Mouse (Mus musculus): Measurements from ENCODE around the gene Kcnab1. TPM values are rescaled to one million over a fixed set of nuclear protein-coding genes. Genes with fewer than 3 reads are reported as not detected.
A peak's percentile ranks its signal among the peaks of the same experiment; 100 is the strongest.

The Kcnab1 gene
- polyA plus RNA-seq, 1 experiment: 106 TPM

DNA sequence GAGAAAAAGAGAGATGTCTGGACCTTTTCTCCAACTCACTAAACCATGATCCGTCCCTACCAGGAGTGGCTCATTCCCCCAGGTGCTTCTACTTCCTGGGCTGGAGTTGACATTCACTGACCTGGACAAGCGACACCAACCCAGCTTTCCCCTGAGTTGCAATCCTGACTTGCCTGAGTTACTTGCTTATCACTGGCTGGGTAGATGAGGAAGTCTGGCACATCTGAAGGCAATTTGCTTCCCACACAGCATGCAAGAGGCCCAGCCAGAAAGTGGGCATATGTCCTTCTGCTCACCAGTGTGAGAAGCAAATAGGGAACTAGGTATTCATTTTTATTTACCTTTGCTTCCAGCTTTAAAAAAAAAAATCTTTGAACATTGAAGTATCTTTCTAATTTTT, 174.2 kb downstream of the Kcnab1 start:
- H3K27me3 ChIP-seq (ENCODE audit: control insufficient read depth, insufficient read depth, low read length): no peaks in the 10 kb centered on the region
- TF ChIP-seq POLR2A (IDR thresholded peaks at IDR 0.05; ENCODE audit: borderline replicate concordance, insufficient read depth, low read length) (no peak), CTCF (IDR thresholded peaks at IDR 0.05; ENCODE audit: borderline replicate concordance, insufficient read depth, low read depth, low read length) (no peak)
- H3K27ac ChIP-seq (ENCODE audit: insufficient read depth, low read length): no peak overlapping the region
- DNase-seq: peak; percentile 58 to 84
- H3K4me1 ChIP-seq (ENCODE audit: control insufficient read depth, insufficient read depth, low read length): peaks cover 3% of the 10 kb centered on the region
- 10% methylated on average over 2 of the region's 2 CpGs for WGBS
- H3K4me3 ChIP-seq (replicated peaks; ENCODE audit: insufficient read depth, low read depth, low read length): no peak overlapping the region

DNA sequence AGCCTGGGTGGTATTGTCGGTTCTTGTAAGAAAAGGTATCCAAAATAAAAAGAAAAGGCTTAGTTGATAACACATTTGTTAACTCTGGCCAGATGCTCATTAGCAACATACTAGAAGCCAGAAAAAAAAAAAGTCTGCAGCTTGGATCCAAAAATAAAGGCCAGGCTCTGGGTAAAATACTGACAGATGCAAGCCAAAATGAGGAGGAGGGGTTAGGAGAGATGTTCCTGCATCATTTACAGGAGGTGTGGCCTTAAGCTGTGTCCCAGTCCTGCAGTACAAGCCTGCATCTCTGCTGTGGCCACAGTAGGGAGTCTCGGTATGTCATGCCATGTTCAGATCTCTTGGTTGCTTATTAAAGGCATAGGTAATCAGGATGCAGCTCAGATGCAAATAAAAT, 179.8 kb downstream of the Kcnab1 start:
- WGBS: 72% methylated on average over 2 of the region's 2 CpGs
- Histone ChIP-seq H3K27me3 (ENCODE audit: control insufficient read depth, insufficient read depth, low read length) (no peaks in the 10 kb centered on the region), H3K4me3 (replicated peaks; ENCODE audit: insufficient read depth, low read depth, low read length) (no peak overlapping the region), H3K4me1 (ENCODE audit: control insufficient read depth, insufficient read depth, low read length) (peaks cover 3% of the 10 kb centered on the region; the same call in 1 of the 2 replicates), H3K27ac (ENCODE audit: insufficient read depth, low read length) (no peak overlapping the region)
- TF ChIP-seq CTCF (IDR thresholded peaks at IDR 0.05; ENCODE audit: borderline replicate concordance, insufficient read depth, low read depth, low read length) (no peak), POLR2A (IDR thresholded peaks at IDR 0.05; ENCODE audit: borderline replicate concordance, insufficient read depth, low read length) (no peak)
- DNase-seq: no peak

DNA sequence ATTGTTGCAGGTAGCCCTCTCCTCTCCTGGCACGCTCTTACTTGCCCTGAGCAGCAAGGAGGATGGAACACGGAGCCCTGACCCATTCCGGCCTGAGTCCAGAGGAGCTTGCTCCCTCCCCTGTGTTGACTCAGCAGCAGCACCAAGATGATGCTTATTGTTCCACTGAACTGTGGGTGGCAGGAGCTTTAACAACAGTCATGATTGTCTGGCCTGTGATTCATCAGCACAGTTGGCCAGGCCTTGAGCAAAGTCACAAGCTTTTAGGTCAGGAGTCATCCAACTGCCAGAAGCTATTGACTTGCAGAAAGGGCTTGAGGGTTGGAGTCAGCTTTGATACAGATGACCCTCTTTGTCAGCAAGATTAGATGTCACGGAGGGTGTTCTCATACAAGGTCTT, 187.8 kb downstream of the Kcnab1 start:
- Histone ChIP-seq H3K27me3 (ENCODE audit: control insufficient read depth, insufficient read depth, low read length) (no peaks in the 10 kb centered on the region), H3K4me1 (ENCODE audit: control insufficient read depth, insufficient read depth, low read length) (peaks cover 30% of the 10 kb centered on the region), H3K27ac (ENCODE audit: insufficient read depth, low read length) (peak overlapping the region; percentile 32; the same call in 1 of the 2 replicates), H3K4me3 (replicated peaks; ENCODE audit: insufficient read depth, low read depth, low read length) (no peak overlapping the region)
- peak; percentile 44 to 76 for DNase-seq
- no peak for TF ChIP-seq CTCF (IDR thresholded peaks at IDR 0.05; ENCODE audit: borderline replicate concordance, insufficient read depth, low read depth, low read length)
- 39% methylated on average over 4 of the region's 4 CpGs for WGBS

DNA sequence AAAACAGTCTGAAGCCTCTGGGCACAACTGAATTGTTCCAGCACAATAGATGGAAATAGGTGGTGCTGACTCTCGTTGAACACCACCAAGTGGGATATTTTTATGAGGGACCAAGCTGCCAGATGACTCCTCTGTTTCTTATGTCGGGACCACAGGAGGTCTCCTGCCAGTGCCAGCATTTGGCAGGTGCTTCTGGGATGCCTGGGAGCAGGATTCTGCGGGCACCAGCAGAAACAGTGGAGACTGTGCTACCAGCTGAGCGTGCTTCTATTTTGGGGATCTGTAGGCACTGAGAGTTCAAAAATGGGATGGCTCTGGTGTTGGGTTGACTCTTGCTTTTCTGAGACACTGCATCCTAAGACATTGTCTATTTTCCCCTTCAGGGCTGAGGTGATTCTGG, 190.0 kb downstream of the Kcnab1 start:
- H3K27me3 ChIP-seq (ENCODE audit: control insufficient read depth, insufficient read depth, low read length): no peaks in the 10 kb centered on the region
- peak; percentile 90 to 96 for DNase-seq
- no peak overlapping the region for H3K4me3 ChIP-seq (replicated peaks; ENCODE audit: insufficient read depth, low read depth, low read length)
- peaks cover 32% of the 10 kb centered on the region for H3K4me1 ChIP-seq (ENCODE audit: control insufficient read depth, insufficient read depth, low read length)
- TF ChIP-seq POLR2A (IDR thresholded peaks at IDR 0.05; ENCODE audit: borderline replicate concordance, insufficient read depth, low read length) (no peak), CTCF (IDR thresholded peaks at IDR 0.05; ENCODE audit: borderline replicate concordance, insufficient read depth, low read depth, low read length) (no peak)
- no peak overlapping the region for H3K27ac ChIP-seq (ENCODE audit: insufficient read depth, low read length)
- 10% methylated on average over 4 of the region's 4 CpGs for whole genome bisulfite sequencing

DNA sequence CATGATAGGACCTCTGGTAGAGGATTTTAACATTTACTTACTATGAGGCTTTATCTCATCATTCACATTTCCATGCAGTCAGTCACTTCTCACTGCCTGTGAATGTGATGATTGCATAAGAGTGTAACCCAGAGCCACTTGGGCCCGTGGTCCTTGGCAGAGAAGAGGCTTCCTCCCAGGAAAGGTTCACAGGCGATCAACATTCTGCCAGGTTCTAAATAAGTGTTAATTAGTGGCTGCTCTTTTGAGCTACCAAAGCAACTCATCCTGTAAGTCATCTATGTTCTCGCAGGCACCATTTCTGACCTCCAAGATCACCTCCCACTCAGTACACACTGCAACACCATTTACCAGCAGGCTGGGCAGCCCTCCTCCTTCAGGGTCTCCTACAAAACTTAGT, 192.3 kb downstream of the Kcnab1 start:
- H3K4me1 ChIP-seq (ENCODE audit: control insufficient read depth, insufficient read depth, low read length): peaks cover 32% of the 10 kb centered on the region
- H3K27me3 ChIP-seq (ENCODE audit: control insufficient read depth, insufficient read depth, low read length): no peaks in the 10 kb centered on the region
- H3K4me3 ChIP-seq (replicated peaks; ENCODE audit: insufficient read depth, low read depth, low read length): no peak overlapping the region
- DNase-seq: peak; percentile 60 to 80
- TF ChIP-seq CTCF (IDR thresholded peaks at IDR 0.05; ENCODE audit: borderline replicate concordance, insufficient read depth, low read depth, low read length): no peak
- no peak for TF ChIP-seq POLR2A (IDR thresholded peaks at IDR 0.05; ENCODE audit: borderline replicate concordance, insufficient read depth, low read length)
- peak overlapping the region; percentile 28; the same call in 1 of the 2 replicates for H3K27ac ChIP-seq (ENCODE audit: insufficient read depth, low read length)
- 5% methylated on average over 3 of the region's 3 CpGs for WGBS

DNA sequence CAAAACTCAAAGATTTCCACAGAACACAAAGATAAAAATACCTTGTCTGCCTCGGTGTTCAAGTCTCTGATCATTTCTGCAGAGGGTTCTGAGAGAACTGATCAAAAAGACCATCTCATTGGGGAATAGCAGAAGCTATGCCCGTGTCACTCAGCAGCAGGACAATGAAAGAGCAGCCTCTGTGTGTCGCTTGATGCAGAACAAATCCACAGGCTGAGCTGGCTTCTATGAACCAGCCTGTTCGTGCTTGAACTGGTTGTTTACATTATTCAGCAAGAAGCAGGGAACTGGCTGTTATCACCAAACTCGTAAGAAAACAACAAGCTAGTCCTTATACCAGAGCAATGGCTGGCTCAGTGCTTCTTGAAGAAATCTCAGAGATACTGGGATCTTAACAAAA, 193.4 kb downstream of the Kcnab1 start:
- Histone ChIP-seq H3K4me1 (ENCODE audit: control insufficient read depth, insufficient read depth, low read length) (peaks cover 23% of the 10 kb centered on the region), H3K4me3 (replicated peaks; ENCODE audit: insufficient read depth, low read depth, low read length) (no peak overlapping the region), H3K27ac (ENCODE audit: insufficient read depth, low read length) (no peak overlapping the region), H3K27me3 (ENCODE audit: control insufficient read depth, insufficient read depth, low read length) (no peaks in the 10 kb centered on the region)
- TF ChIP-seq CTCF (IDR thresholded peaks at IDR 0.05; ENCODE audit: borderline replicate concordance, insufficient read depth, low read depth, low read length) (no peak), POLR2A (IDR thresholded peaks at IDR 0.05; ENCODE audit: borderline replicate concordance, insufficient read depth, low read length) (no peak)
- 61% methylated on average over 5 of the region's 5 CpGs for WGBS
- DNase-seq: peak in 1 of 2 experiments; percentile 32

DNA sequence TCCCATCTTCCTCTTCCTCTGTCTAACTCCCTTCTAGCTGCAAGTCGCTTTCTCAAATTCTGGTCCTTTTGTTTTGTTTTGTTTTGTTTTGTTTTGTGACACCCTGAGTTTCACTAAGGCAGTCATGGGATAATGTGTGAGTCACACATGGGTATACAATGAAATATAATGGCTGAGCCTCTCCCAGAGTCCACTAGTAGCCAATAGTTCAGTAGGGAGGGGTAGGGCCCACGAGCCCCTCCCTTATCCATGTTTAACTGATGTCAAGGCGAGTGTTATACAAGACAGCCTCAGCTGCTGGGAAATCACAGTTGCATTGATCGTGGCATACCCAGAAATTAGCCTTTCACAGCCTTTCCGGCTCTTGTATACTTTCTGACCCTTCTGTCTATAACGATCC, 206.7 kb downstream of the Kcnab1 start:
- WGBS: 84% methylated on average over 6 of the region's 6 CpGs
- TF ChIP-seq POLR2A (IDR thresholded peaks at IDR 0.05; ENCODE audit: borderline replicate concordance, insufficient read depth, low read length) (no peak), CTCF (IDR thresholded peaks at IDR 0.05; ENCODE audit: borderline replicate concordance, insufficient read depth, low read depth, low read length) (no peak)
- no peaks in the 10 kb centered on the region for H3K27me3 ChIP-seq (ENCODE audit: control insufficient read depth, insufficient read depth, low read length)
- H3K4me1 ChIP-seq (ENCODE audit: control insufficient read depth, insufficient read depth, low read length): no peaks in the 10 kb centered on the region; the same call in 1 of the 2 replicates
- DNase-seq: no peak
- H3K4me3 ChIP-seq (replicated peaks; ENCODE audit: insufficient read depth, low read depth, low read length): no peak overlapping the region
- no peak overlapping the region for H3K27ac ChIP-seq (ENCODE audit: insufficient read depth, low read length)

DNA sequence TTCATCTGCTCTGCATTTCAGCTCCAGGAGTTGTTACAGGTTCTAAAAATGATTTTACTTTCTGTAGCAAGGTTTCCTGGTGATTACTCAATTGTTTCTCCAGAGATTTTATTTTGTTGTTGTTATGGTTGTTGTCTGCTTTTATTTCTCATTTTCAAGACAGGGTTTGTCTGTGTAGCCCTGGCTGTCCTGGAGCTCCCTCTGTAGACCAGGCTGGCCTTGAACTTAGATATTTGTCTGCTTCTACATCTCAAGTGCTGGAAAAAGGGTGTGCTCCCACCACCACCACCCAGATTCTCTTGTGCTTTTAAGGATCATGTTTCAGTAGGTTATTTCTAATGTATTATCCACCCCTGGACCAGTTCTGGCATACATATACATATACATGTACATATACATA, 207.6 kb downstream of the Kcnab1 start:
- no peak for DNase-seq
- Histone ChIP-seq H3K4me3 (replicated peaks; ENCODE audit: insufficient read depth, low read depth, low read length) (no peak overlapping the region), H3K27ac (ENCODE audit: insufficient read depth, low read length) (no peak overlapping the region), H3K4me1 (ENCODE audit: control insufficient read depth, insufficient read depth, low read length) (peaks cover 5% of the 10 kb centered on the region; the same call in 1 of the 2 replicates), H3K27me3 (ENCODE audit: control insufficient read depth, insufficient read depth, low read length) (no peaks in the 10 kb centered on the region)
- peak; percentile 38; the same call in 1 of the 2 replicates for TF ChIP-seq CTCF (IDR thresholded peaks at IDR 0.05; ENCODE audit: borderline replicate concordance, insufficient read depth, low read depth, low read length)
- no peak for TF ChIP-seq POLR2A (IDR thresholded peaks at IDR 0.05; ENCODE audit: borderline replicate concordance, insufficient read depth, low read length)
